Mouse (Mus musculus): ENCODE measurements around the gene Mbd3l1.
A peak's percentile ranks its signal among the peaks of the same experiment; 100 is the strongest.

Mbd3l1 gene

GRCm38 (mm10) chr9:18478168-18478567 is at the start of gene Mbd3l1, which contains the start of gene Zfp558:
Mbd3l1 (plus strand) TSS chr9:18478359.
Zfp558 (minus strand) TSS chr9:18478268.
- DNase-seq (ENCODE audit: low read depth, low spot score) = no peak

DNA sequence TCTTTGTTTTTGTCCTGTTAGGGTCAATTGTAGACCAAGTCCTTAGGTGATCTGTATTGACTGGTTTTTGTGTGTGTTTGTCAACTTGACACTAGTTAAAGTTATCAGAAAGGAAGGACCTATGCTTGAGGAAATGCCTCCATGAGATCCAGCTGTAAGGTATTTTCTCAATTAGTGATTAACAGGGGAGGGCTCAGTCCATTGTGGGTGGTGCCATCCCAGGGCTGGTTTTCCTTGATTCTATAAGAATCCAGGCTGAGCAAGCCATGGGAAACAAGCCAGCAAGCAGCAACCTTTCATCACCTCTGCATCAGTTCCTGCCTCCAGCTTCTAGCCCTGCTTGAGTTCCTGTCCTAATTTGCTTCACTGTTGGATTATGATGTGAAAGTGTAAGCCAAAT is 47.8 kb upstream of the Mbd3l1 start, which contains the start of gene Mbd3l2:
Mbd3l2 (plus strand) TSS at position 301 of the 400 bp plus-strand sequence.
- DNase-seq (ENCODE audit: low read depth, low spot score) = no peak

- DNase-seq (ENCODE audit: low read depth, low spot score) = no peak
Measured at GRCm38 (mm10) chr9:18431687-18432086, 46.5 kb upstream of the Mbd3l1 start.

GRCm38 (mm10) chr9:18456520-18456919 is 21.6 kb upstream of the Mbd3l1 start:
- DNase-seq (ENCODE audit: low read depth, low spot score) = no peak

DNA sequence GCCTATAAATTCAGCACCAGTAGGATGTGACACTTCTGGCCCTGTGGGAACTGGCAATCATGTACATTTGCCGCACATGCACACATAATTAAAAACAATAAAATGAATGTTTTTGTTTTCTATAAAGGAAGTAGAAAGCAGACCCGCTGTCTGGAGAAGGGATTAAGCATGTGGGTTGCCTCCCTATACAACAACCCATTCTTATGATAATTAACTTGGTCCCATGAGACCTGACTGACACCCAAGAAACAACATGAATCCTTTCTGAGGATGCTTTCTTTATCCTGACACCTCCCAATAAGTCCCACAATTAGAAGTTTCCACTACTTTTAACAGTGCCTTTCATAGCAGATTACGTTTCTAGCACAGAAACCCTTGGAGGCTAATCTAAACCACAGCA is 10.8 kb upstream of the Mbd3l1 start:
- no peak for DNase-seq (ENCODE audit: low read depth, low spot score)

- DNase-seq (ENCODE audit: low read depth, low spot score) = no peak
Measured at GRCm38 (mm10) chr9:18468005-18468404, 10.2 kb upstream of the Mbd3l1 start.

DNA sequence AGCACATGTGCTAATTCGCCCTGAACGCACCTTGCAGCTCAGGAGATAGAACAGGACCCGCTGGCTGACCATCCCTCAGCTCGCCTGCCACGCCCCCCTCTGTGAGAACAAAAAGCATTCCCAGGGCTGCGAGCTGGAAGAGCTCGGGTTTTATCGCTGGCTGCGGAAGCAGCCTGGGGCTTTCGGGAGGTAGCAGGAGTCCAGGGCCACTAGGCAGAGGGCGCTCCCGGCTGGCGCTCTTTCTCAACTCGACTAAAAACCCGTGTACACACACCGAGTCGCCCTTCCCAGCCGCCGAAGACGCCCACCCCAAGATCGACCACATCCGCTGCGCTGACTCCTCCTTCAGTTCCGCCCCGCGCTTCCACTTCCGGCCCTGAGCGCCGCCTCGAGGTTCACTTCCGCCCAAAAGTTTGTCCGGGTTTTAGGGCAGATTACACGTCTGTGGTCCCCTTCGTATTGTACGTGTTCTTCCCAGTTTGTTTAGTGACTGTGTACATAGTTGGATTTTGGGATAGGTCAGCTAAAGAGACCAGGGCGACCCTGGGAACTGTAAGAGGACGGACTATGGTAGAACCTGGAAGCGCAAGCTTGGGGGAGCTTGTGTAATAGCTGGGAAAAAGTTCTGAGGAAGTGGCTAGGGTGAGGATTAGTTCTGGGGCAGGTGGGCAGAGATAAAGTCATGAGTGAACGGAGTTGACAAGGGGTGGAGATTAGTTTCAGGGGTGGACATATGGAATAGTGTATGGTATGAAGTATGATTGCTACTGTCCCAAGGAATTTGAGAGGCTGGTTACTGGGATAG is 4.6 kb upstream of the Mbd3l1 start:
- peak; percentile 72 for DNase-seq (ENCODE audit: low read depth, low spot score)

GRCm38 (mm10) chr9:18508098-18508497 is 29.9 kb downstream of the Mbd3l1 start:
- DNase-seq (ENCODE audit: low read depth, low spot score) = peak; percentile 1
